Comparison of ENCODE assay signal across 22 mouse cellular contexts in genomic region chr12:65216404-65216840, GRCm38 (mm10). TPM values are rescaled to one million over a fixed set of nuclear protein-coding genes. Genes with fewer than 3 reads are reported as not detected.
A peak's percentile ranks its signal among the peaks of the same experiment; 100 is the strongest.
DNase-seq lines count a peak whose midpoint lies in the region; ATAC-seq lines count a peak whose summit lies in the region.
"Had no signal": no experiment of that assay in that cellular context is flagged by ENCODE, and none has a peak within 500 bp of the region (broad histone marks: within the 10 kb centered on the region; RNA-seq: fewer than 3 reads in every experiment).

No protein-coding gene starts in this region.

- no peaks in the 10 kb centered on the region for H3K4me1 ChIP-seq in hindbrain, embryonic 11.5 days (replicated peaks; ENCODE audit: control insufficient read depth, insufficient read depth, low read length)
- H3K4me1 ChIP-seq in hindbrain, embryonic 10.5 days (replicated peaks), result no peaks in the 10 kb centered on the region
- H3K4me1 ChIP-seq in hindbrain, embryonic 14.5 days (replicated peaks; ENCODE audit: control insufficient read depth, insufficient read depth, low read length), result no peaks in the 10 kb centered on the region
- peaks cover 9% of the 10 kb centered on the region for H3K4me1 ChIP-seq in midbrain, embryonic 13.5 days (replicated peaks)
- H3K4me1 ChIP-seq: lung, embryonic 15.5 days had no signal

- no peak overlapping the region for H3K4me3 ChIP-seq in hindbrain, embryonic 11.5 days (ENCODE audit: low read depth, low read length)
- H3K4me3 ChIP-seq in hindbrain, embryonic 10.5 days, result no peak overlapping the region
- no peak overlapping the region for H3K4me3 ChIP-seq in hindbrain, embryonic 14.5 days (replicated peaks; ENCODE audit: low read length)
- H3K4me3 ChIP-seq in midbrain, embryonic 13.5 days (replicated peaks), result no peak overlapping the region
- H3K4me3 ChIP-seq: lung, embryonic 15.5 days had no signal

- DNase-seq in hindbrain, embryonic 11.5 days (ENCODE audit: low spot score), result no peak
- DNase-seq in hindbrain, embryonic 10.5 days (ENCODE audit: low spot score), result no peak
- DNase-seq in brain, adult 2 months (ENCODE audit: low read depth, low spot score), result peak; percentile 6
- peak; percentile 38 for DNase-seq in hindbrain, embryonic 14.5 days (ENCODE audit: low spot score)
- DNase-seq in gastrocnemius, adult 18-20 months (ENCODE audit: low spot score), result no peak
- no peak for DNase-seq in urinary bladder, postnatal 14 days (ENCODE audit: low spot score)
- DNase-seq: adrenal gland, adult 8-10 months; cerebellum, postnatal 25 days; gastrocnemius, postnatal 14 days; spleen, adult 18-20 months; thymus, postnatal 25 days had no signal

- ATAC-seq in hindbrain, embryonic 11.5 days (ENCODE audit: low FRiP score), result peak; percentile 57; the same call in 1 of the 2 replicates
- ATAC-seq in hindbrain, embryonic 14.5 days (ENCODE audit: low FRiP score), result peak; percentile 84
- ATAC-seq in midbrain, embryonic 13.5 days, result peak; percentile 90
- no peak for ATAC-seq in frontal cortex, adult (ENCODE audit: low TSS enrichment)

- H3K27me3 ChIP-seq in hindbrain, embryonic 11.5 days (ENCODE audit: control insufficient read depth, insufficient read depth, low read length), result no peaks in the 10 kb centered on the region
- no peaks in the 10 kb centered on the region for H3K27me3 ChIP-seq in hindbrain, embryonic 10.5 days (ENCODE audit: insufficient read depth, poor library complexity, severe bottlenecking)
- H3K27me3 ChIP-seq in hindbrain, embryonic 14.5 days (ENCODE audit: control insufficient read depth, insufficient read depth, low read length), result no peaks in the 10 kb centered on the region
- no peaks in the 10 kb centered on the region for H3K27me3 ChIP-seq in midbrain, embryonic 13.5 days
- H3K27me3 ChIP-seq: lung, embryonic 15.5 days had no signal

- no peaks in the 10 kb centered on the region for H3K9me3 ChIP-seq in hindbrain, embryonic 11.5 days (ENCODE audit: control insufficient read depth, low read length)
- no peaks in the 10 kb centered on the region for H3K9me3 ChIP-seq in hindbrain, embryonic 10.5 days
- no peaks in the 10 kb centered on the region for H3K9me3 ChIP-seq in hindbrain, embryonic 14.5 days (ENCODE audit: control insufficient read depth, low read length)
- no peaks in the 10 kb centered on the region for H3K9me3 ChIP-seq in midbrain, embryonic 13.5 days
- H3K9me3 ChIP-seq: lung, embryonic 15.5 days had no signal

- no peaks in the 10 kb centered on the region for H3K36me3 ChIP-seq in hindbrain, embryonic 11.5 days (ENCODE audit: control insufficient read depth, insufficient read depth, low read length)
- H3K36me3 ChIP-seq in hindbrain, embryonic 10.5 days, result no peaks in the 10 kb centered on the region
- no peaks in the 10 kb centered on the region for H3K36me3 ChIP-seq in hindbrain, embryonic 14.5 days (replicated peaks; ENCODE audit: control insufficient read depth, insufficient read depth)
- no peaks in the 10 kb centered on the region for H3K36me3 ChIP-seq in midbrain, embryonic 13.5 days
- H3K36me3 ChIP-seq: lung, embryonic 15.5 days had no signal

- no peak overlapping the region for H3K27ac ChIP-seq in hindbrain, embryonic 11.5 days (ENCODE audit: low read depth, low read length)
- no peak overlapping the region for H3K27ac ChIP-seq in hindbrain, embryonic 10.5 days
- H3K27ac ChIP-seq in hindbrain, embryonic 14.5 days, result 0 out of 2 replicates have a peak overlapping the region, but pooled peaks have one; percentile 10
- peak overlapping the region; percentile 74 for H3K27ac ChIP-seq in midbrain, embryonic 13.5 days
- H3K27ac ChIP-seq: lung, embryonic 15.5 days had no signal

- H3K4me2 ChIP-seq in hindbrain, embryonic 11.5 days (replicated peaks; ENCODE audit: low read depth, low read length), result no peak overlapping the region
- no peak overlapping the region for H3K4me2 ChIP-seq in hindbrain, embryonic 14.5 days (replicated peaks)
- H3K4me2 ChIP-seq in midbrain, embryonic 13.5 days (replicated peaks), result no peak overlapping the region
- H3K4me2 ChIP-seq: lung, embryonic 15.5 days had no signal

- WGBS in hindbrain, embryonic 11.5 days, result 72% methylated on average over 6 of the region's 6 CpGs
- 78% methylated on average over 6 of the region's 6 CpGs for WGBS in hindbrain, embryonic 10.5 days
- WGBS in hindbrain, embryonic 14.5 days, result 32% methylated on average over 6 of the region's 6 CpGs
- 38% methylated on average over 6 of the region's 6 CpGs for WGBS in midbrain, embryonic 13.5 days

- H3K9ac ChIP-seq in hindbrain, embryonic 11.5 days (ENCODE audit: low read depth, low read length), result no peak overlapping the region
- no peak overlapping the region for H3K9ac ChIP-seq in hindbrain, embryonic 14.5 days
- no peak overlapping the region for H3K9ac ChIP-seq in midbrain, embryonic 13.5 days (replicated peaks)
- H3K9ac ChIP-seq: lung, embryonic 15.5 days had no signal

RNA-seq across cellular contexts. Expression of gene Wdr20rt, which starts 8.9 kb away (rescaled TPM):
- polyA plus RNA-seq in hindbrain, embryonic 11.5 days (2014; fragmentation: Nextera tagmentation; extraction: Ambion mirVana), result not detected in 2 replicates
- not detected in 2 replicates for polyA plus RNA-seq in hindbrain, embryonic 10.5 days (2016; fragmentation: Nextera tagmentation; extraction: Ambion mirVana)
- not detected in 2 replicates for polyA plus RNA-seq in hindbrain, embryonic 14.5 days (2014; fragmentation: Nextera tagmentation; extraction: Ambion mirVana)
- polyA plus RNA-seq in midbrain, embryonic 13.5 days (2015; fragmentation: Nextera tagmentation; extraction: Ambion mirVana), result not detected in 2 replicates
- not detected for total RNA-seq in gastrocnemius, adult 18-20 months (2021)
- total RNA-seq: gastrocnemius, postnatal 14 days; layer of hippocampus, postnatal 10 days; left cerebral cortex, postnatal 25 days; liver, adult 2 months; megakaryocyte, adult 5-6 weeks had no signal
- polyA plus RNA-seq: embryonic facial prominence, embryonic 11.5 days; heart, embryonic 14.5 days; intestine, embryonic 14.5 days; liver, adult 2 months; lung, embryonic 15.5 days; stomach, embryonic 16.5 days had no signal

RNA-seq across cellular contexts. Expression of gene Mis18bp1, which starts 44.0 kb away (rescaled TPM):
- polyA plus RNA-seq in hindbrain, embryonic 11.5 days (2014; fragmentation: Nextera tagmentation; extraction: Ambion mirVana), result 67.9 and 74.9 TPM in 2 replicates
- polyA plus RNA-seq in hindbrain, embryonic 10.5 days (2016; fragmentation: Nextera tagmentation; extraction: Ambion mirVana), result 57.0 and 76.9 TPM in 2 replicates
- polyA plus RNA-seq in hindbrain, embryonic 14.5 days (2014; fragmentation: Nextera tagmentation; extraction: Ambion mirVana), result 11.1 and 11.4 TPM in 2 replicates
- polyA plus RNA-seq in midbrain, embryonic 13.5 days (2015; fragmentation: Nextera tagmentation; extraction: Ambion mirVana), result 29.2 and 31.4 TPM in 2 replicates
- not detected for total RNA-seq in gastrocnemius, adult 18-20 months (2021)

Comparison
In these comparisons a context has a peak if more than half of its experiments do, and no peak if none do; other contexts are left out.
1. DNase-seq: peak in brain, adult 2 months (single experiment) and hindbrain, embryonic 14.5 days (single experiment); none in hindbrain, embryonic 11.5 days (single experiment), hindbrain, embryonic 10.5 days (single experiment), gastrocnemius, adult 18-20 months (single experiment) and urinary bladder, postnatal 14 days (single experiment).
2. H3K27ac ChIP-seq: peak in hindbrain, embryonic 14.5 days (single experiment) and midbrain, embryonic 13.5 days (single experiment); none in hindbrain, embryonic 11.5 days (single experiment) and hindbrain, embryonic 10.5 days (single experiment).